Mouse (Mus musculus) heart, adult 18-20 months (tissue): ENCODE measurements around the gene Zfp212. TPM values are rescaled to one million over a fixed set of nuclear protein-coding genes. Genes with fewer than 3 reads are reported as not detected.

Source experiments
- DNase-seq, 2 experiments: peaks; one replicate each; pipeline ENCODE4 v3.0.0; 2021 to 2022; ENCODE audit warnings: mixed read lengths in 1 of 2
- long read RNA-seq, 2 experiments: library from polyadenylated mRNA; stranded (forward); transcript quantifications; one replicate each; pipeline ENCODE4 v2.0.0; 2021
- total RNA-seq, 2 experiments: library from RNA; stranded (reverse); gene quantifications; 2 replicates each; pipeline ENCODE4 v1.2.3; 2021

The Zfp212 gene
- 1 to 10 TPM; 7.4 to 8.8 TPM for total RNA-seq
- long read RNA-seq, experiment 1, partial matches to known transcripts, result 0 of 4 reads
- long read RNA-seq, experiment 1, other reads (novel, unspliced or antisense), result 0 of 4 reads
- long read RNA-seq, experiment 2, transcript Zfp212-201 (5 exons, 2,801 nt), result major isoform, 8 of 9 reads
- long read RNA-seq, experiment 2, partial matches to known transcripts, result 0 of 9 reads
- long read RNA-seq, experiment 2, other reads (novel, unspliced or antisense), result 1 of 9 reads

GRCm38 (mm10) chr6:47920447-47921340 is at the start of gene Zfp212:
Zfp212 (plus strand) TSS chr6:47920476.
- peak; percentile 91 to 92 for DNase-seq

DNA sequence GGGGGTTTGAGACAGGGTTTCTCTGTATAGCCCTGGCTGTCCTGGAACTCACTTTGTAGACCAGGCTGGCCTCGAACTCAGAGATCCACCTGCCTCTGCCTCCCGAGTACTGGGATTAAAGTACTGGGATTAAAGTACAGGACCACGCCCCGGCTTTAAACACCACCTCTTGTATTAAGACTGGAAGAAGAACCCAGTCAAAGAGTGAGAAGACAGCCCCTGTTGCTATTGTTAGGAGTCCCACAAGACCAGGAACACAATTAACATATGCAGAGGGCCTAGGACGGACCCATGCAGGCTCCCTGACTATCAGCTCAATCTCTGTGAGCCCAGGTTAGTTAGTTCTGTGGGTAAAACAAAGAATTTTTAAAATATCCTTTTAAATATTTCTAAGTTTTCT is 48.0 kb upstream of the Zfp212 start:
- no peak for DNase-seq

- DNase-seq, result no peak
Measured at GRCm38 (mm10) chr6:47877058-47877457, 43.2 kb upstream of the Zfp212 start, which contains the start of gene Zfp282. Zfp282 (plus strand) TSS chr6:47877204.

DNA sequence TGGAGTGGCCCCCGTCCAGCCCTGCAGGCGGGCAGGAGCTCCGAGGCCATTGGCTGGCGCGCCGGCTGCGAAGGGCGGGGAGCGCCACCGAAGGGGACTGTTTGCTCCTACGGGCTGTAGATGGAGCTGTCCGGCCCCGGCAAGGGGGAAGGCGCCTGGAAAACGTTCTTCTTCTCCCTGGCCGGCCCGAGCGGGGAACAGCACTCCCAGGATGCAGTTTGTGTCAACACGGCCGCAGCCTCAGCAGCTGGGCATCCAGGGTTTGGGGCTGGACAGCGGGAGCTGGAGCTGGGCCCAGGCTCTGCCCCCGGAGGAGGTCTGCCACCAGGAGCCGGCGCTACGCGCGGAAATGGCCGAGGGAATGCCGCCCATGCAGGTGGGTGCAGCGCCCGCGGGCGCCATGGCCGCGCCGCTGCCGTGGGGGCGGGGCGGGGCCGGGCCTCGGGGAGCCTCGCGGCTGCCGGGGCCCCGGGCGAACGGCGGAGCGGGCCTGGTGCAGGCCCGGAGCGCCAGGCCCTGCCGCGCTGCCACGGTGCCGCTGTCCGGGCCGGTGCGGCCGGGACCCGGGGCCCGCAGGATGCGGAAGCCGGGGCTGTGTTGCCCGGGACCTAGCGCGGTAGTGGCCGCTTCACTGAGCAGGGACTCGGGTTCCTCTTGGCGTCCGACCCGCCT is 42.7 kb upstream of the Zfp212 start:
- DNase-seq, result peak; percentile 92 to 95

DNA sequence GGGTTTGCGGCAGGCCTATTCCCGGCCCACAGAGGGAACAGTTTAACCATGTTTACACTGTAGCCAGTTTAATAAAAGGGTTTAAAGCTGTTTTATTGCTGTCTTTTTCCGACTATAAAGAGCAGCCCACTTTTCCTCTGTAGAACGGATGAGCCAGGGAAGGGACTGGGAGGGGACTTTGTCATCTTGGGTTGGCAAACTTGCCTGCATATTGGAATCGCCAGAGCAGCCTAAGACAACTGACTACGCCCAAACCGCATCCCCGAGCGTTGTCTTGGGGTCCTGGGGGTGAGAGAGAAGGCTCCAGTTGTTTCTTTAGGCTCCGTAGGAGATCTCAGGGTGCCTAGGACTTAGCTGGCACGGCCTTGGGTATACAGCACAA is 42.2 kb upstream of the Zfp212 start:
- no peak for DNase-seq

- no peak for DNase-seq
Measured at GRCm38 (mm10) chr6:47878593-47878992, 41.7 kb upstream of the Zfp212 start.

DNA sequence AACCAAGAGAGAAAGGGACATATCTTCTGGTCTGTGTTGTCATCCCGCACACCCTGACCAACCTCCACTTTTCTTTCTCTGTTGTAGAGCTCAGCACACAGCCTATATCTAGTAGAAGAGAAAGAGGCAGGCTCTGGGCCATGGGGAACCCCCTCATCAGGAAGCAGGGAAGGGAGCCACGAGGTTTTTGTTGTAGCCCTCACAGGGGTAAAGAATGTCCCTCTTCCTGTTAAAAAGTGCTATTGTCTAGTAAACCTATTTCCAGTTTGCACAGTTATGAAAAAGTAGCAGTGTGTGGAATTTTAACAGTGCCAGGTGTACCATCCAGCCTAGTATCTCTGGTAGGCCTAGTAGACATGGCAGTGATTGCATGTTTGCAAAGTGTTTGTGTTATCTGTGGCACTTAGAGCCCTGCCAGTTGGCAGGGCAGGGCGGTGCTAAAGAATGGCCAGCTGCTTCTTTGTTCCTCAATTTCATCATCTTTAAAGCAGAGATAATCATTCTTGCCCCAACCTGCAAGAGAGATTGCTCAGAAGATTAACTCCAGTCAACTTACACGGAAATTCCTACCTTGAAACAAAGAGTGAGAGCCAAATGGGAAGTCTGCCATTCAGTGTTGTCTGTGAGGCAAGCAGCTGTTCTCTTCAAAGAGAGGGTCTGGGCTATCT is 41.1 kb upstream of the Zfp212 start:
- DNase-seq, result peak in 1 of 2 experiments; percentile 12

DNA sequence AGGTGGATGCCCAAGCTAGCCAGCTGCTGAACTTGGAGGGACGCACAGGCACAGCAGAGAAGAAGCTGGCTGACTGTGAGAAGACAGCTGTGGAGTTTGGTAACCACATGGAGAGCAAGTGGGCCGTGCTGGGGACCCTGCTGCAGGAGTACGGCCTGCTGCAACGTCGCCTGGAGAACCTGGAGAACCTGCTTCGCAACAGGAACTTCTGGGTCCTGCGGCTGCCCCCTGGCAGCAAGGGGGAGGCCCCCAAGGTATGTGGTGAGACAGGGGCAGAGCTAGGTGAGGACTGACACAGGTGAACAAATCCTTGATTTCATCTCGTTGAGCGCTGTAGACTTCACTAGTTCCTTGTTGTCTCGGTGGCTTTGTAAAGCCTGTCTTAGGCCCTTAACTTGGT is 40.1 kb upstream of the Zfp212 start:
- DNase-seq, result no peak

DNA sequence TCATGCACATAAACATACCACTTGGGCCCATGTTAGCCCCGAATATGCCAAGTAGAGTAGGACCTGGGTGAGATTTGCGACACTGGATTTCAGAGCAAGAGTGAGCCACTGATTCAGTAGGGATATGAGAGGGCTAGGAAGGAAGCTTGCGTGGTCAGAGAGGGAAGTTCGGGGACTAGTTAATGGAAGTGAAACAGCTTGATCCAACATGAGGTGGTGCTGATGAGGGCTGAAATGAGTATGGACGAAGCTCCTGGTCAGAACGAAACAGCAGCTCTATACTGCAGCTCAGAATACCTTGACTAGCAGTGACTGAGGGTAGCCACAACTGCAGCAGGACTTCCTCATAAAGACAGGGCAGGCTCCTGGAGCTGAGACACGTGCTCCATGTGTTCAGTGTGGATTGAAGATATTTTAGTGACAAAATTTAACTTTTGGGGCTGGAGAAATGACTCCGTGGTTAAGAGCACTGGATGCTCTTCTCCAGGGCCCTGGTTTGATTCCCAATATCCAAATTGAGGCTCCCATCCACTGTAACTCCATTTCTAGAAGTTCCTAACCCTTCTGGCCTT is 31.4 kb upstream of the Zfp212 start:
- no peak for DNase-seq

DNA sequence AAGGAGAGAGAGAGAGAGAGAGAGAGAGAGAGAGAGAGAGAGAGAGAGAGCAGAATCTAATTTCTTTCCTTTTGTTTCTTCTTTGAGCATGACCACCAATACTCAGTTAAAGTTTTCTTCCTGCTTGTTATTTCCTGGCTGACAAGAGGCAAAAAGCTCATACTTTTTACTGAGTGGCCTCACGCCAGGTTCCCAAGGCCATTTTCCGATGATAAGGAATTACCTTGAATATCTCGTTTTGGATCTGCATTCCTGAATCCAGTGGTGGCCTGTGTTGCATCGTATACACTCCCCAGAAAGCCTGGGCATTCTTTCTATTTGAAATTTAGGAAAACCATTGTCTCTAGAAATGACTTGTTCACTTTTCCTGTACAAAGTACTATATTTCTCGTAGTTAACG is 20.9 kb upstream of the Zfp212 start:
- no peak for DNase-seq

- DNase-seq, result peak; percentile 32 to 36
Measured at GRCm38 (mm10) chr6:47903587-47903986, 16.7 kb upstream of the Zfp212 start.

DNA sequence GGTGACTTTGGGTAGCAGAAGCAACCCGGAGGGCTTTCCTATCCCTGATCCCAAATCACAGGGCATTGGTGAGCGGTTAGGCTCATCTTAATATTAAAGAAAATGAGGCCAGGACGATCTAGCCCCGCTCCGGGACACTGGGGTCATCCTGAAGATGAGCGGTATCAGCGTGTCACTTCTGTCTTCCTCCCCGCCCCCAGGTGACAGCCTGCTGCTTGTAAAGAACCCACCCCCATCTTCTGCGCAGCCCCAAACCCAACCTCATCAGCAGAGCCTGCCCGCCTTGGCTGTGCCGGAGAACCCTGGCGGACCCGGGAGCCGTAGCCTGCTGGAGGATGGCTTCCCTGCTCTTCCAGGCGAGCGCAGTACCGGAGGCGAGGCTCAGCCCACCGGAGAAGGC is 15.9 kb upstream of the Zfp212 start:
- DNase-seq, result no peak

DNA sequence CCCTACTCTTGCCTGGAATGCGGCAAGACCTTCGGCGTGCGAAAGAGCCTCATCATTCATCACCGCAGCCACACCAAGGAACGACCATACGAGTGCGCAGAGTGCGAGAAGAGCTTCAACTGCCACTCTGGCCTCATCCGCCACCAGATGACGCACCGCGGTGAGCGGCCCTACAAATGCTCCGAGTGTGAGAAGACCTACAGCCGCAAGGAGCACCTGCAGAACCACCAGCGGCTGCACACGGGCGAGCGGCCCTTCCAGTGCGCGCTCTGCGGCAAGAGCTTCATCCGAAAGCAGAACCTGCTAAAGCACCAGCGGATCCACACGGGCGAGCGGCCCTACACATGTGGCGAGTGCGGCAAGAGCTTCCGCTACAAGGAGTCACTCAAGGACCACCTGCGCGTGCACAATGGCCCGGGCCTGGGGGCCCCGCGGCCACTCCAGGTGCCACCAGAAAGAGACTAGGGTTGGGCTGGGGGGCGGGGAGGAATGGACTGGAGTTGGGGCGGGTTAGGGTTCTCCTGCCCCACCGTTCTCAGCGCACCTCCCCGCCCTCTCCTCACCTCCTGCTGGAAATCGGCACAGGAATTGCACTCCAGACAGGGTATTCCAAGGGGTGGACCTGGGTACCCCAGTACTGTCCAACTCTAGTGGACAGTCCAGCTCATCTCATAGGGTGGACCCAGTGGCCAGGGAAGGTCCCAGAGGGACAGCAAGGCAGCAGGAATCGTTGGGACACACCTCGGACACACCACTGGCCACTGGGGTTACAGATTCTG is 15.2 kb upstream of the Zfp212 start:
- no peak for DNase-seq

DNA sequence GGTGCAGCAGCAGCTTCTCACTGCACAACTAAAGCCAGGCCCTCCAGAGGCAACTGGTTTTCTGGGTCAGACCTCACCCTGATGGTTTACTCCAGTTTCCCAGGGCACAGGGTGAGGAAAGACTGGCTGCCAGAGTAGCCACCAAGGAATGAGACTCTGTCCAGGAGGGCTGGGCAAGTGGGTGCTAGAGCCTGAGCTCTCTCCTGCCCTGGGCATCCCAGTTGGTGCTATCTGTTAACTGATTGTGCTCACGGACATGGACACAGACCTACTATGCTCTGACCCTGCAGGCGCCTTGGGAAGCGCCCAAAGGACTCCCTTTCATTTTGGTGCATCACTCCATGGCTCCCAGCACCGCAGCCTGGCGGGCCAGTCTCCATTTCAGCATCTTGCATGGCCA is 13.9 kb upstream of the Zfp212 start:
- no peak for DNase-seq

GRCm38 (mm10) chr6:47909007-47909406 is 11.3 kb upstream of the Zfp212 start:
- no peak for DNase-seq

DNA sequence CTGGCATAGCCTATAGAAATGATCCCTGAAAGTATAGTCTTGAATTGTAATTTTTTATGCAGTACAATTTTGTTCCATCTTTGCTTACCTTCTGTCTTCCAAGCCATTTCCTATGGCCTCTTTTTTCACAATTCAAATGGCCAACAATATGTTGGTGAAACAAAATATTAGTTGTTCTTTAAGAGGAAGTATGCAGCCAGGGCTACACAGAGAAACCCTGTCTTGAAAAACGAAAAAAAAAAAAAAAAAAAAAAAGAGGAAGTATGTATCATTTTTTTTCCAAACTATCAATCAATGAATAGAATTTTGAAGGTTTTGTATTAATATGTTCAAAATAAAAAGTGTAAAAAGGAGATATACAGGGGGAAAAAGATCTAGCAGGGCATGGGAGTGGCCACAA is 8.6 kb upstream of the Zfp212 start:
- DNase-seq, result no peak

GRCm38 (mm10) chr6:47912991-47913390 is 7.3 kb upstream of the Zfp212 start:
- DNase-seq, result no peak

DNA sequence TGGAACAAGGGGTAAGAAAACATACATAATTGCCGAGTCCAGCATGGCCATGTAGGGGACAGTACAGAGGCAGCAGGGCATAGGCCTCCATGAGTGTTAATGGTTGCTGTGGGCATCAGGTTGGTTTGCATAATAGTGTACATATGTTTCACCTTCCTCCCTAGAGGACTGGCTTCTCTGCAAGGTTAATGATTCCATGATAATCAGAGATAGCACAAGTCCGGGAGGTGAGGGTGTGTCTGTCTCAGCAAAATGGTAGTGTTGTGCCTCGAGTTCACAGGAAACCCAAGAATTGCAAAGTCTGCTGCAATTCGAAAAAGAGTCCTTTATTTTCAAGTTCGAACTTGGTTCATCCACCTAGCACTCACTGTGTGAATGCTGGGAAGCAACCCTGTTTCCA is 3.2 kb upstream of the Zfp212 start:
- DNase-seq, result no peak

DNA sequence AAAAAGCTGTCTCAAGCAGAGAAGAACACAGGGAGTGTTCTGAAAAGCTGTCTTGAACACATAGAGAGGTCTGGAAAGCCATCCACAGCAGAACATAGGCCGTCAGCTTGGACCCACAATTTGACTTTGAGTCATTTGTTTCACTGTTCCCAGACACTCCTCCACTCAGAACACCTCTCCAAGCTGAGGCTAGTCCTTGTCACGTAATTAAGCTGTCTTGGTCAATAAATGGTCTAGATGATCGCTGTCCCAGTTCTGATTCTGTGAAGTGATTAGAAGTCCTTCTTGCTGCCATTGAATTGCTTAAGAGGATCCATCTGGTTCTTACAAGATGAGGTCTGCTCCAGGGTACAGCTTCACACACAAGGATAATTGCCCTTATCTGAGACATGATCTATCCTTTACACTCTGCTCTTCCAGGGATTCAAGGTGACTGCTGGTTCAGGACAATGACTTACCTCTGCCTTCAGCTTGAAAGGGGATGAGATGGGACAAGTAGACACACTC is 1.5 kb upstream of the Zfp212 start:
- no peak for DNase-seq

- DNase-seq, result no peak
Measured at GRCm38 (mm10) chr6:47919646-47920446, 430 bp upstream of the Zfp212 start.
